Mouse (Mus musculus): Measurements from ENCODE around the gene Tubgcp6.

- no peak for TF ChIP-seq CTCF (IDR thresholded peaks at IDR 0.05; ENCODE audit: low read depth, low read length)
- no peak for TF ChIP-seq POLR2A (IDR thresholded peaks at IDR 0.05; ENCODE audit: extremely low read depth, insufficient read depth, low read length)
These were observed 18.5 kb downstream of the Tubgcp6 start for GRCm38 (mm10) chr15:89104425-89104824.
